Mouse (Mus musculus): ENCODE results near the gene Rab3d. TPM values are rescaled to one million over a fixed set of nuclear protein-coding genes. Genes with fewer than 3 reads are reported as not detected.
"Not testable (repeated sequence)": the region's sequence is repeated elsewhere in the genome, so short reads cannot be mapped to it uniquely, and the experiment has no call there.

Rab3d gene
- polyA plus RNA-seq, 1 experiment from 2014 or later = 8.4 TPM

DNA sequence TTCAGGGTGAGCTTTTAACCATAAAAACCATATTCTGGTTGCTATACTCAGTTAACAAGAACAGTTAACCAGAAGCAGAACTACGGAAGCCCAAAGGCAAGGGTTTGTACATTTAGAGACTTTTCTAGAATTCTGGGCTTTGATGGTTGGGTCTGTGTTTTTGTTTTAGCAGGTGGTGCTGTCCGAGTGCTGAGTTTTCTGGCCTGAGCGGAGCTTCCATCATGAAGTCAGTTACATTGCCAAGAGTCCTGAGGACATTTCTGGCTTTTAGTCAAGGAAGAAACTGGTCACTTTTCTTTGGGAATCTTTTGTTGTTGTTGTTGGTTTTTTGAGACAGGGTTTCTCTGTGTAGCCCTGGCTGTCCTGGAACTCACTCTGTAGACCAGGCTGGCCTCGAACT is 14.0 kb downstream of the Rab3d start:
- 66% methylated on average over 4 of the region's 4 CpGs for WGBS (ENCODE audit: insufficient replicate concordance)
- Histone ChIP-seq H3K4me2 (no peak overlapping the region), H3K36me3 (no peaks in the 10 kb centered on the region), H3K9ac (no peak overlapping the region), H3K4me1 (replicated peaks) (0 out of 2 replicates have a peak, but pooled peaks cover 2% of the 10 kb centered on the region), H3K27me3 (no peaks in the 10 kb centered on the region), H3K27ac (no peak overlapping the region), H3K9me3 (replicated peaks) (no peaks in the 10 kb centered on the region), H3K4me3 (replicated peaks) (no peak overlapping the region)
- no peak for ATAC-seq (ENCODE audit: low read depth)
- DNase-seq = no peak

DNA sequence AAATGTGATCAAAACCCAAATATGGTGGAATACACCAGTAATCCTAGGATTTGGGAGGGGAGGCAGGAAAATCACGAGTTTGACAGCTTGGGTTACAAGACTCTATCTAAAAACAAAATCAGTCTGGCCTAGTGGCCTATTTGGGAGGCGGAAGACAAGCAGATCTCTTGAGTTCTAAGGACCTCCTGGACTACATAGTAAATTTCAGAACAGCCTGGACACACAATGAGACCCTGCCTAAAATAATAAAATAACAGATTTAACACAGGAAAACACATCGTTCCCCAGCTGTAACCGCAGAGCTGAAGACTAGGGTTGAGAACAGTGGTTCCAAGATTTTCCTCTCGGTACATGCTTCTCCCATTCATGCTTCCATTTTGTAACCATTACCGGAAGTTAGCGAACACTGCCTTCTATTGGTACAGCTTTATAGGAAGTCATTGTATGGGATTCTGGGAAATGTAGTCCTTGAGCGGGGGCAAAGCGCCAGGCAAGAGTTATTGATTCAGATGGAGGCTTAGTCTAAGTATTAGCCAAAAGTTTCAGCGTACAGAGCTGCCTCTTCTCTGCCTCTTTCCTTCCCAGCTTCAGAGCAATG is 16.7 kb downstream of the Rab3d start:
- 14% methylated on average over 10 of the region's 10 CpGs for WGBS (ENCODE audit: insufficient replicate concordance)
- no peaks in the 10 kb centered on the region for H3K9me3 ChIP-seq (replicated peaks)
- H3K4me2 ChIP-seq = peak overlapping the region; percentile 49
- no peak overlapping the region for H3K27ac ChIP-seq
- H3K27me3 ChIP-seq = 0 out of 2 replicates have a peak, but pooled peaks cover 7% of the 10 kb centered on the region
- H3K4me1 ChIP-seq (replicated peaks) = 0 out of 2 replicates have a peak, but pooled peaks cover 2% of the 10 kb centered on the region
- DNase-seq (peak; percentile 19), ATAC-seq (ENCODE audit: low read depth) (peak; percentile 61)
- H3K4me3 ChIP-seq (replicated peaks) = peak overlapping the region; percentile 43
- no peaks in the 10 kb centered on the region for H3K36me3 ChIP-seq
- no peak overlapping the region for H3K9ac ChIP-seq

DNA sequence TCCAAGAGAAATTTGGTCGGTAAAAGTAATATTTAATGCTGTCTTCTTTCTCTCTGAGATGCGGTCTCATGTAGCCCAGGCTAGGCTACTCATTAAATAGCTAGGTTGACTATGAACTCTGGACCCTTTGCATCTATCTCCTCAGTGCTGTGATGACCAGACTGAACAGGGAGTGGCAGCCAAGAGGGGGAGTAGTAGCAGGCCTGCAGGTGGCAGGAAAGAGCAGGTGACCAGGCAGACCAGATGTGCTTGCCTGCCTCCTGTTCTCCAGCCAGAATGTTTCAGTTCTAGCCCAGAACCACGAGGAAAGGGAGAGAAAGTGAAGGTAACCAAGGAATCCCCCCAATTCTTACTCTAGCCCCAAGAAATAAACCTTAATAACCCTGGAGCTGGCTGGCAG is 28.8 kb downstream of the Rab3d start:
- ATAC-seq (ENCODE audit: low read depth) (no peak), DNase-seq (no peak)
- Histone ChIP-seq H3K4me3 (replicated peaks) (no peak overlapping the region), H3K36me3 (no peaks in the 10 kb centered on the region), H3K27me3 (peaks cover 7% of the 10 kb centered on the region; the same call in 1 of the 2 replicates), H3K4me1 (replicated peaks) (no peaks in the 10 kb centered on the region), H3K4me2 (no peak overlapping the region), H3K9ac (no peak overlapping the region), H3K27ac (no peak overlapping the region), H3K9me3 (replicated peaks) (no peaks in the 10 kb centered on the region)
- WGBS (ENCODE audit: insufficient replicate concordance) = 40% methylated on average over 3 of the region's 3 CpGs

DNA sequence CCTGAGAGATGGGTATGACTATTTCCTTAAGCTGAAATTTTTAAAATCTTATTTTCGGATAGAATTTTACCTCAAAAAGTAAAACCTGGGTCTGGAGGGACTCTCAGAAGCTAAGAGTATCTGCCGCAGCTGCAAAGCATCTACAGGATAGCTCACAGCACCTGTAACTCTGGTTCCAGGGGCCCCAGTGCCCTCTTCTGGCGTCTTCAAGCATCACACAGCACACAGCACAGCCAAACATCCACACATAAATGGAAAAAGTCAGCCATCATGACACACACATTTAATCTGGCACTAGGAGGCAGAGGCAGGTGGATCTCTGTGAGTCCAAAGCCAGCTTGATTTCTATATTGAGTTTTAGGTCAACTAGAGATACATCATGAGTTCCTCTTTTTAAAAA is 41.4 kb downstream of the Rab3d start:
- no peak for DNase-seq
- no peak for ATAC-seq (ENCODE audit: low read depth)
- Histone ChIP-seq H3K4me2 (no peak overlapping the region), H3K4me3 (replicated peaks) (no peak overlapping the region), H3K9ac (no peak overlapping the region), H3K9me3 (replicated peaks) (peaks cover 6% of the 10 kb centered on the region; the same call in 1 of the 2 replicates), H3K4me1 (replicated peaks) (no peaks in the 10 kb centered on the region), H3K27me3 (peaks cover 10% of the 10 kb centered on the region; the same call in 1 of the 2 replicates), H3K36me3 (no peaks in the 10 kb centered on the region), H3K27ac (no peak overlapping the region)
- 50% methylated on average over 3 of the region's 3 CpGs for WGBS (ENCODE audit: insufficient replicate concordance)

DNA sequence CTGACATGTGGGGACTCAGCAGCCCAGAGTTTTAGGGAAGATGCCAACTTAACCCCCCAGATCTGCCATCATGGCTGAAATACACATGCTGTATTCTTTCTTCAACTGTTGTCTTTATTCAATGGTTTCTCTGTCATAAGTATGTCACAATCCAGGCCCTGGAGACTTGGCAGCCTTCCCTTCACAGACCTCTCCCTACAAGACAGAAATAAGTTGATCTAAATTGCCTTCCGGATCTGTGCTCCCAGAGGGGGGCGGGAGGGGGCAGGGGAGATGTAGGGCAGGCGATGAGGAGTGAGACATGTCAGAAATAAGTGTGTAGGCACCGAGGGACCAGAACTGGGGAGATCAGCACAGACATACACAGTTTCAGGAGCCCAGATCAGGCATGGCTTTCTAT is 45.8 kb downstream of the Rab3d start:
- WGBS (ENCODE audit: insufficient replicate concordance) = 42% methylated on average over 4 of the region's 4 CpGs
- Histone ChIP-seq H3K4me2 (no peak overlapping the region), H3K9ac (no peak overlapping the region), H3K9me3 (replicated peaks) (no peaks in the 10 kb centered on the region), H3K4me3 (replicated peaks) (no peak overlapping the region), H3K27ac (no peak overlapping the region), H3K27me3 (peaks cover 10% of the 10 kb centered on the region; the same call in 1 of the 2 replicates), H3K4me1 (replicated peaks) (no peaks in the 10 kb centered on the region), H3K36me3 (no peaks in the 10 kb centered on the region)
- ATAC-seq (ENCODE audit: low read depth) = no peak
- DNase-seq = no peak

DNA sequence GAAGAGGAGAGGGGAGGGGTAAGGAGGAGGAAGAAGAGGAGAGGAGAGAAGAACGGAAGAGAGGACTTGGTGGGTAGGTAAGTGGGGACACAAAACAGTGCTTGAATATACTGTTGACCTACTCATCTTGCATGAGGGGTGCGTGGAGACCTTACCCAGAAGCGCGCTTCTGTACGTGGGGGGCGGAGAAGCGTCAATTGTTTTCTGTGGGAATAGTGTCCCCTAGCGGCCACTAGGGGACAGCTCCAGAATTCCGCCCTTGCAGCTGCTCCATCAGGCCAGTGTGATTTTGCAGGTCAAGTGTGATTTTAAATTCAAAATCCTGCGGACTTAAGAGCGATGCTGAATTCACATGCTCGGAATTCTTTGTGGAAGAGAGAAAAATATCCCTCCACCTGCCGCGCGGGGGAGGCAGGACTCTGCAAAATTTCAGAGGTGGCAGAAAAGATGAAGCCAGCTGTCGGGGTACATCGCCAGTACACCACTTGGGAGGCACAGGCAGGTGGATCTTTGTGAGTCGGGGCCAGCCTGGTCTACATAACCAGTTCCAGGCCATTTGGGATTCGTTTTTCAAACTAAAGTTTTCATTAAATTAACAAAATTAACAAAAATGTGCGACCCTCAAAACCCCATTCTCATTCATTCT is 47.0 kb downstream of the Rab3d start:
- no peak overlapping the region for H3K4me3 ChIP-seq (replicated peaks)
- no peak overlapping the region for H3K9ac ChIP-seq
- H3K27ac ChIP-seq = no peak overlapping the region
- no peak overlapping the region for H3K4me2 ChIP-seq
- no peaks in the 10 kb centered on the region for H3K4me1 ChIP-seq (replicated peaks)
- WGBS (ENCODE audit: insufficient replicate concordance) = 13% methylated on average over 20 of the region's 20 CpGs
- no peaks in the 10 kb centered on the region for H3K36me3 ChIP-seq
- ATAC-seq (ENCODE audit: low read depth) = no peak
- H3K9me3 ChIP-seq (replicated peaks) = no peaks in the 10 kb centered on the region
- H3K27me3 ChIP-seq = peaks cover 10% of the 10 kb centered on the region; the same call in 1 of the 2 replicates
- DNase-seq = no peak

DNA sequence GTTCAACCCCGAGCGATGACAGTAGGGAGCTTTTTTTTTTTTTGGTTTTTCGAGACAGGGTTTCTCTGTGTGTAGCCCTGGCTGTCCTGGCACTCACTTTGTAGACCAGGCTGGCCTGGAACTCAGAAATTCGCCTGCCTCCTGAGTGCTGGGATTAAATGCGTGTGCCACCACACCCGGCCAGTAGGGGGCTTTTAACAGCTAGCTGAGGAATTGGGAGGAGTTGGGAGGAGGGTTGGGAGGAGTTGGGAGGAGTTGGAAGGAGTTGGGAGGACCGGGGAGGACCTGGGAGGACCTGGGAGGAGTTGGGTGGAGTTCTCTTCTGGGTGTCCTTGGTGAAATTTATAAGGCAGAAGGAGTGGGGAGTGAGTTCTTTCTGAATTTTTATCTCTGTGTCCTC is 48.7 kb downstream of the Rab3d start:
- not testable (repeated sequence) for H3K9me3 ChIP-seq (replicated peaks); H3K4me1 ChIP-seq (replicated peaks); H3K4me2 ChIP-seq; H3K9ac ChIP-seq; H3K27me3 ChIP-seq; ATAC-seq (ENCODE audit: low read depth); H3K27ac ChIP-seq; H3K4me3 ChIP-seq (replicated peaks); H3K36me3 ChIP-seq
- WGBS (ENCODE audit: insufficient replicate concordance) = 44% methylated on average over 7 of the region's 7 CpGs
- DNase-seq = peak; percentile 19

DNA sequence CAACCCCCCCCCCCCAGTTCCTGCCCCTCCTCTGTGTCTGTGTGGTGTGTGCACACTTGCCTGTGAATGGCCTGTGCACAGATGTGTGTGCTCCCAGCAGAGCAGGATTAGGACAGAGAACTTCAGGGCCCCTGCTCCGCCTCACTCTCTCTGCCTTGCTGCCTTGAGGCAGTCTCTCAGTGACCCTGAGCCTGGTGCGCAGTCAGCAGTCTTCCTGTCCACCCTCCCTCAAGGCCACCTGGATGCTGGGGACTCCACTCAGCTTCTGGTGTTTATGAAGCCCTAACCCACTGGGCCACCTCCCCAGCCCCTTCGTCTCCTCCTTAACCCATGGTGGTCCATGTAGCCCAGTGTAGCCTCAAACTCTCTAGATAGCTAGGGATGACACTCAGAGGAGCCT is 50.3 kb downstream of the Rab3d start:
- Histone ChIP-seq H3K4me3 (replicated peaks) (no peak overlapping the region), H3K9ac (no peak overlapping the region), H3K36me3 (no peaks in the 10 kb centered on the region), H3K4me1 (replicated peaks) (no peaks in the 10 kb centered on the region), H3K27me3 (peaks cover 10% of the 10 kb centered on the region; the same call in 1 of the 2 replicates), H3K9me3 (replicated peaks) (no peaks in the 10 kb centered on the region), H3K4me2 (no peak overlapping the region), H3K27ac (no peak overlapping the region)
- WGBS (ENCODE audit: insufficient replicate concordance) = 62% methylated on average over 3 of the region's 3 CpGs
- DNase-seq = no peak
- ATAC-seq (ENCODE audit: low read depth) = no peak

DNA sequence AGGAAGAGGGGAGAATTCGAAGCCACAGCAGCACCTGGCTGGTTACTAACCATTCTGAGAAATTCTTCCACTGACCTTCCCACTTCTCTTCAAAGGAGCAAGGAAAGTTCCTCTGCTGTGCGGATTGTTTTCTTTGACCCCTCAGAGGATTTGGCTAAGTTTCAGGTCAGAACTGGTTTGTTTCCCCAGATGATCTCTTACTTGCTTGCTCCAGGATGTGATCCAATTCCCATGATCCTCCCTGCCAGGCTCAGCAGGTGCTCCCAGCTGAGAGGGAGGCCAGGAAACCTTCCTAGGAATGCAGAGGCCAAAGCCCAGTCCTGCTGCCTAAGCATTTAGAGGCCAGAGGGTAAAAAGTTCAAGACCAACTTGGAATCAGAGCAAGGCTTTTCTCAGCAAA is 51.4 kb downstream of the Rab3d start:
- WGBS (ENCODE audit: insufficient replicate concordance) = 68% methylated on average over 2 of the region's 2 CpGs
- DNase-seq (no peak), ATAC-seq (ENCODE audit: low read depth) (no peak)
- Histone ChIP-seq H3K4me3 (replicated peaks) (no peak overlapping the region), H3K9me3 (replicated peaks) (0 out of 2 replicates have a peak, but pooled peaks cover 5% of the 10 kb centered on the region), H3K9ac (no peak overlapping the region), H3K4me2 (no peak overlapping the region), H3K27me3 (no peaks in the 10 kb centered on the region), H3K27ac (no peak overlapping the region), H3K36me3 (no peaks in the 10 kb centered on the region), H3K4me1 (replicated peaks) (no peaks in the 10 kb centered on the region)

DNA sequence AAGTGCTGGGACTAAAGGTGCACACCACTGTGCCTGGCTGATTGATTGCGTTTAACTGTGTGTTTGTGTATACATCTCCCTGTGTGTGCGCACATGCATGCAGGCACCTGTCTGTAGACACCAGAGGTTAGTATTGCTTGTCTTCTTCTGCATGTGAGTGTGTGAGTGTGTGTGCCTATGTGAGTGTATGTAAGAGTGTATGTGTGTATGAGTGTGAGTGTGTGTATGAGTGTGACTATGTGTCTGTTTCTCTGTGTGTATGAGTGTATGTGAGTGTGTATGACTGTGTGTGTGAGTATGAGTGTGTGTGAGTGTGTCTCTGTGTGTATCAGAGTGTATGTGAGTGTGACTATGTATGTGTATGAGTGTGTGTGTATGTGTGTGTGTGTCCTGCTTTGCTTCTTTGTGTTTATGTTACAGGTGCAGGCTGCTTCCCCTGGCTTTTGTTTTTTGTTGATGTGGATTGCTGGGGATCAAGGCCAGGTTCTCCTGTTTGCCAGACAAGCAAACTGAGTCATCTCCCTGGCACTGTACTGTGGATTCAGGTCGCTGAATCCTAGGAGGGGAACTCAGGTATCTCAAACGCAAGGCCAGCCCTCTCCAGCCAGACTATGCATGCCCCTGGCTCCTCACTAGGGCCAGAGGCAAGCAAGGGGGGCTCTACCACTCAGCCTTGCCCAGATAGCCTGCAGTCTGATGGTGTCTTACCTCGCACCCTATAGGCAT is 52.2 kb downstream of the Rab3d start:
- ATAC-seq (ENCODE audit: low read depth) (no peak), DNase-seq (no peak)
- 56% methylated on average over 5 of the region's 5 CpGs for WGBS (ENCODE audit: insufficient replicate concordance)
- Histone ChIP-seq H3K36me3 (no peaks in the 10 kb centered on the region), H3K27ac (no peak overlapping the region), H3K27me3 (no peaks in the 10 kb centered on the region), H3K9ac (no peak overlapping the region), H3K4me1 (replicated peaks) (no peaks in the 10 kb centered on the region), H3K4me3 (replicated peaks) (no peak overlapping the region), H3K9me3 (replicated peaks) (0 out of 2 replicates have a peak, but pooled peaks cover 5% of the 10 kb centered on the region), H3K4me2 (no peak overlapping the region)

DNA sequence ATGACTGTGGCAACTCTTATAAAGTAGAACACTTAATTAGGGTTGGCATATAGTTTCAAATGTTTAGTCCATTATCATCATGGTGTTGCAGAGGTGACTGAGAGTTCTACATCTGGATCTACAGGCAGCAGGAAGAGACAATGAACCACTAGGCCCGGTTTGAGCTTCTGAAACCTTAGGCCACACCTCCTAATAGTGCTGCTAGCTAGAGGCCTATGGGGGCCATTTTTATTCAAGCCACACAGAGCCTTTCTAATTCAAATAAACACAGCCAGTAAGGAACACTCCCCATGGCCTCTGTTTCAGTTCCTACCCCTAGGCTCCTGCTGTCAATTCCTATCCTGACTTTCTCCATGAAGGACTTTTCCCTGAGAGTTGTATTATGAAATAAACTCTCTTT is 55.8 kb downstream of the Rab3d start:
- H3K4me1 ChIP-seq (replicated peaks) = no peaks in the 10 kb centered on the region
- WGBS (ENCODE audit: insufficient replicate concordance) = 72% methylated on average over 1 of the region's 1 CpGs
- H3K9ac ChIP-seq = no peak overlapping the region
- H3K4me3 ChIP-seq (replicated peaks) = no peak overlapping the region
- no peak overlapping the region for H3K27ac ChIP-seq
- H3K36me3 ChIP-seq = no peaks in the 10 kb centered on the region
- ATAC-seq (ENCODE audit: low read depth) (no peak), DNase-seq (no peak)
- H3K27me3 ChIP-seq = no peaks in the 10 kb centered on the region
- H3K9me3 ChIP-seq (replicated peaks) = 0 out of 2 replicates have a peak, but pooled peaks cover 5% of the 10 kb centered on the region
- H3K4me2 ChIP-seq = no peak overlapping the region

Measured in liver, embryonic 13.5 days (tissue).